Mouse (Mus musculus) limb, embryonic 12.5 days (tissue): ENCODE results near the gene Neb. TPM values are rescaled to one million over a fixed set of nuclear protein-coding genes. Genes with fewer than 3 reads are reported as not detected.

Source experiments
- microRNA-seq: library from miRNA; unstranded; fragments of <30 nt; microRNA quantifications from one replicate; pipeline ENCODE4, GENCODE M21; 2017
- polyA plus RNA-seq: library from polyadenylated mRNA; unstranded; fragments of >200 nt; fragmentation: Nextera tagmentation; extraction: Ambion mirVana; gene quantifications from 2 replicates; pipeline ENCODE4 v1.2.1, GENCODE M21; 2016

Gene Neb
- polyA plus RNA-seq, 1 experiment from 2014 or later: 43.4 TPM

Small RNA genes lying within 50 kb of the gene (microRNA-seq; reads per million reads assigned to microRNA genes)
- gene Gm22095: not detected

Other genes with a start within 250 kb of the Neb start
- 62.9 and 71.7 TPM in 2 replicates for gene Arl5a, start 46.4 kb upstream of the Neb start, polyA plus RNA-seq